Mouse (Mus musculus) erythroblast, embryonic 14.5 days (primary cell): Measurements from ENCODE around the gene Arap2. TPM values are rescaled to one million over a fixed set of nuclear protein-coding genes. Genes with fewer than 3 reads are reported as not detected.

Source experiments
- H3K27me3 ChIP-seq: 2 replicates; pipeline ENCODE4 v1.6.1; 2012; ENCODE audit warnings: inconsistent platforms; ENCODE audit not compliant: control insufficient read depth
- H3K36me3 ChIP-seq: 2 replicates; pipeline ENCODE4 v1.6.1; 2012; ENCODE audit warnings: mild to moderate bottlenecking, inconsistent platforms; ENCODE audit not compliant: control insufficient read depth
- H3K4me1 ChIP-seq: 2 replicates; pipeline ENCODE4 v1.6.1; 2012; ENCODE audit warnings: inconsistent platforms; ENCODE audit not compliant: control insufficient read depth
- H3K4me3 ChIP-seq: replicated peaks from 2 replicates; pipeline ENCODE3; 2012; ENCODE audit warnings: moderate library complexity, mild to moderate bottlenecking, inconsistent platforms
- H3K9me3 ChIP-seq: 2 replicates; pipeline ENCODE4 v1.6.1; 2012; ENCODE audit warnings: low read length, inconsistent platforms, mixed read lengths; ENCODE audit not compliant: control insufficient read depth
- GATA1 ChIP-seq: IDR thresholded peaks from 2 replicates; pipeline ENCODE4 v1.6.1; 2012; ENCODE audit warnings: low read length, inconsistent platforms, mixed read lengths
- TAL1 ChIP-seq: IDR thresholded peaks from 3 replicates; pipeline ENCODE4 v1.6.1; 2012; ENCODE audit warnings: low read length, inconsistent platforms, mixed read lengths
- polyA plus RNA-seq: library from polyadenylated mRNA; stranded (reverse); fragments of >175 nt; gene quantifications from 2 replicates; pipeline ENCODE4 v1.2.3, GENCODE M21; 2012

The Arap2 gene
- polyA plus RNA-seq, 1 experiment: not detected

GRCm38 (mm10) chr5:62653924-62654323, 112.0 kb downstream of the Arap2 start:
- no peak overlapping the region for H3K4me3 ChIP-seq
- TF ChIP-seq TAL1 (no peak), GATA1 (no peak)
- no peaks in the 10 kb centered on the region for H3K4me1 ChIP-seq
- H3K27me3 ChIP-seq: no peaks in the 10 kb centered on the region
- no peaks in the 10 kb centered on the region for H3K9me3 ChIP-seq
- no peaks in the 10 kb centered on the region for H3K36me3 ChIP-seq

DNA sequence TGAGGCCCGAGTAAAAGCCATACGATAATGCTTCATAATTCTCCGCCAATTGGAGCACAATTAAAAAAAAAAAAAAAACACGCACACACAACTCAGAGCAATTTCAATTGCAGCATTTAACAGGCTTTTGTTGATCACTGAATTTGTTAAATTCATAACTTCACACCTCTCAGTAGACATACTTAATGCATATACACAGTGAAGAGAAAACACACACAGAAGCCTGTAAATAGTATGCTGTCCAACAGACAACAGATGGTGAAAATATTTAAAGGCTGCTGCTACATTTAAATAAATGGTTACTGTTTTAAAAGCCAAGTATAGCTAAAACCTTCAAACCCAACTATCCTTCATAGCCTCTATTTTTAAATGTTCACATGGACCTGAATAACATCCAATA, 123.6 kb downstream of the Arap2 start:
- Histone ChIP-seq H3K4me1 (no peaks in the 10 kb centered on the region), H3K27me3 (no peaks in the 10 kb centered on the region), H3K36me3 (no peaks in the 10 kb centered on the region), H3K9me3 (no peaks in the 10 kb centered on the region), H3K4me3 (no peak overlapping the region)
- TF ChIP-seq TAL1 (no peak), GATA1 (no peak)

DNA sequence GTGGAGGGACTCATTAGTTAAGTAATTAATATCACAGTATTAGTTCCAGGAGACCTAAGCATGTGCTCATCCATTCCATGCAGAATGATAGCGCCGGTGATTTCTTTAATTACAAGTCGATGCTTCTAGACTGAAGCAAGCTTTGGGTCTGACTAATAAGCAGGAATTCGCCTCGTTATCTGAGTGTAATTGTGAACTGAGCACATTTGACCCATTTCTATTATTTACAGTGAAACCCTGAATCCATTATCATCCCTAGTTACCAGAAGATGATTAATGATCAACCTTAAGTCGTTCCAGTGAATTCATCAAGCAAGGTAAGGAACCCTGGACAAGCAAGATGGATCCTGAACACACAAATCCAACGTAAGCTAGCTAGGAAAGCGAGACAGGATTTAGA, 125.5 kb downstream of the Arap2 start:
- H3K27me3 ChIP-seq: no peaks in the 10 kb centered on the region
- no peaks in the 10 kb centered on the region for H3K4me1 ChIP-seq
- H3K9me3 ChIP-seq: no peaks in the 10 kb centered on the region
- H3K36me3 ChIP-seq: no peaks in the 10 kb centered on the region
- TF ChIP-seq GATA1 (no peak), TAL1 (no peak)
- no peak overlapping the region for H3K4me3 ChIP-seq

DNA sequence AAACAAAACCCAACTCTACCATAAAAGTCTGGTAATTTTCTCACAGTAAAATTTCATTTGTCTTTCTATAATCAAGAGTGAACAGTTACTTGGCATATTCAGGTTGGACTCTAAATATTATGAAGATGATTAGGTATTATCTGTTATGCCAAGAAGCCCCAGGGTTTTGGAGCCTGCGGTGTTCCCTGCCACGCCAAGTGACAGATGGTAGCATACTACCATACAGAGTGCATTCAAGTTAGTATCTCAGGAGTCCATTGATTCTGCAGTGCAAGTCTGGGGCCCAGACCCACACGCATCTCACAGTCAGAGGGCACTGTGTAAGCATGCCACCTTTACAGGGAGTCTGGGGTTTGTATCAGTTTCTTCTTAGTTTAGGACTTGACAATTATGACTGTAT, 129.6 kb downstream of the Arap2 start:
- H3K36me3 ChIP-seq: no peaks in the 10 kb centered on the region
- H3K27me3 ChIP-seq: no peaks in the 10 kb centered on the region
- no peak overlapping the region for H3K4me3 ChIP-seq
- no peaks in the 10 kb centered on the region for H3K4me1 ChIP-seq
- H3K9me3 ChIP-seq: no peaks in the 10 kb centered on the region
- TF ChIP-seq TAL1 (no peak), GATA1 (no peak)

DNA sequence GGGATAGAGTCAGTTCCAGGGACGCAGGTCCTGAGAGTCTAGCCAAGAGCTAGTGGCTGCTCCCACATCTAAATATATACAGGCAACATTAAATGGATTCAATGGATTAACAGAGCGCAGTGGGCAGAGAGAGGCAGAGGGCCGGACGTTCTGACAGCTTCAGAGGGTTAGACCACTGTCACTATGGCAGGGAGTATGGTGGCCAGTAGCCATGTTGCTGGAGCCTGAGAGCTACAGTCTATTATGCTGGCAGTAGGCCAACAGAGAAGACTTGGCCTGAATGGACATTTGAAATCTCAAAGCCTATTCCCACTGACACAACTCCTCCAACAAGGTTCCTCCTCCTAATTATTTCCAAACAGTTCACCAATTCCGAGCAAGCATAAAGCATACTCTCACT, 137.1 kb downstream of the Arap2 start:
- no peaks in the 10 kb centered on the region for H3K9me3 ChIP-seq
- TF ChIP-seq TAL1: no peak
- no peak for TF ChIP-seq GATA1
- H3K4me1 ChIP-seq: no peaks in the 10 kb centered on the region
- no peaks in the 10 kb centered on the region for H3K36me3 ChIP-seq
- no peak overlapping the region for H3K4me3 ChIP-seq
- H3K27me3 ChIP-seq: no peaks in the 10 kb centered on the region

- Histone ChIP-seq H3K4me1 (no peaks in the 10 kb centered on the region), H3K4me3 (no peak overlapping the region), H3K9me3 (no peaks in the 10 kb centered on the region), H3K27me3 (no peaks in the 10 kb centered on the region), H3K36me3 (no peaks in the 10 kb centered on the region)
- no peak for TF ChIP-seq GATA1
- no peak for TF ChIP-seq TAL1
Observed at GRCm38 (mm10) chr5:62622848-62623479, 143.0 kb downstream of the Arap2 start.

DNA sequence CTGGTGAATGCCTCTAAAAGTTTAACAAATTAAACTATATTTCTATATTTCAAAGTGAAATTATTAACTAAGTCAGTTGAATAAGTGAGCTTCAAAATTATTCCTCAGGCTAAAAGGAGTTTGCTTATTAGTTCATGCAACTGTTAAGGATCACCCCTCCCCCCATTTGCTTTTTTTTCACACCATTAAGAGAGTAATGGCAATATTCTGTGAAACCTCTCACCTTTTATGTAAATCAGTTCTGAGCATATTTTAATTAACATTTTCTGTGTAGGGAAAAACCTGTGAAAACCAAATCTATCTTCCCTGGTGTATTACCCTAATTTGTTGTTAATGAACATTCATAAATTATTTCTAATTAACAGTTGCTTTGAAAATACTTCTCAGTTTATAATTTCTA, 147.7 kb downstream of the Arap2 start:
- Histone ChIP-seq H3K9me3 (no peaks in the 10 kb centered on the region), H3K27me3 (no peaks in the 10 kb centered on the region), H3K4me3 (no peak overlapping the region), H3K4me1 (no peaks in the 10 kb centered on the region), H3K36me3 (no peaks in the 10 kb centered on the region)
- TF ChIP-seq TAL1: no peak
- no peak for TF ChIP-seq GATA1

DNA sequence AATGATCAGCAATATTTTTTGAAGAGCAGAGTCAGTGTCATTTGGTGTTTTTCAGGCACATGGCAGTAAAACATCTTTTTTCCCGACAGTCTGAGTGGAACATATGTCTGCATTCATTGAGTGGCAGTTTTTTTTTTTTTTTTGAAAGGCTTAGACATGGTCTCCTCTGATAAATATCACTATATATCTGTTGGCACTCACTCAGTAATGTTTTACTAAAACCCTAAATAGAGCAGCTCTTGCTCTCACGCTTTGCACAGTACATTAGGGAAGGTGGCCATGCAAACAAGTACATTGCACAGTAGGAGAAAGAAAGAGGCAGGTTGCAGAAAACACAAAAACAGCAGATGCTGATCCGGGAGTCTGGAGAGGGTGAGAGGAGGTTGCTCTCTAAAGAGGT, 154.0 kb downstream of the Arap2 start:
- TF ChIP-seq TAL1: no peak
- TF ChIP-seq GATA1: no peak
- H3K27me3 ChIP-seq: no peaks in the 10 kb centered on the region
- H3K4me1 ChIP-seq: no peaks in the 10 kb centered on the region
- H3K9me3 ChIP-seq: peaks cover 2% of the 10 kb centered on the region; the same call in 1 of the 2 replicates
- H3K4me3 ChIP-seq: no peak overlapping the region
- no peaks in the 10 kb centered on the region for H3K36me3 ChIP-seq

- Histone ChIP-seq H3K4me3 (no peak overlapping the region), H3K9me3 (no peaks in the 10 kb centered on the region), H3K27me3 (no peaks in the 10 kb centered on the region), H3K4me1 (no peaks in the 10 kb centered on the region), H3K36me3 (no peaks in the 10 kb centered on the region)
- TF ChIP-seq GATA1: no peak
- no peak for TF ChIP-seq TAL1
Observed at GRCm38 (mm10) chr5:62587348-62587747, 178.6 kb downstream of the Arap2 start.

DNA sequence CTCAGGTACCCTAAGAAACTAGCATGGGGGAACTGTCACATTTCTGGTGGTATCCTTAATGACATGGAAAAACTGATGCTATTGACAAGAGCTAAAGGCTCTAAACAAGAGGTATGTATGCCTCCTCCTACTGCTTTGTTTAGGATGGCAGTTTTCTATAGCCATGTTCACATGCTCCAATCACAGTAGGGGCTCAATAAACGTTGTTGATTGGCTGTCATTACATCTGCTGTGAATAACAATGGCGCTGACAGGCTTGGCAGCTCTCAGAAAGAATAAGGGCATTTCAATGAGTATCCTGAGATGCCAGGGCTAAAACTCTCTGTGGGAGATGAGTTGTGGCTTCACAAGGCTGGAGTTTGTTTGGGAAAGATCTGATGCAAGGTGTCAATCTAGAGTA, 183.3 kb downstream of the Arap2 start:
- no peaks in the 10 kb centered on the region for H3K27me3 ChIP-seq
- H3K4me1 ChIP-seq: no peaks in the 10 kb centered on the region
- no peaks in the 10 kb centered on the region for H3K36me3 ChIP-seq
- TF ChIP-seq GATA1: no peak
- TF ChIP-seq TAL1: no peak
- no peaks in the 10 kb centered on the region for H3K9me3 ChIP-seq
- no peak overlapping the region for H3K4me3 ChIP-seq
